Mouse (Mus musculus) splenic B cell, adult 2 months (primary cell): ENCODE results near the gene Tcf3.
A peak's percentile ranks its signal among the peaks of the same experiment; 100 is the strongest.

Experiments
- DNase-seq: peaks from one replicate; pipeline ENCODE4 v3.0.0-alpha.2; 2011; ENCODE audit warnings: low read depth, low spot score
- H3K27me3 ChIP-seq: 2 replicates; pipeline ENCODE4 v1.6.1; 2012; ENCODE audit warnings: mild to moderate bottlenecking, low read length, moderate library complexity, mixed read lengths; ENCODE audit not compliant: control insufficient read depth, poor library complexity, insufficient read depth, severe bottlenecking
- H3K36me3 ChIP-seq: 2 replicates; pipeline ENCODE4 v1.6.1; 2012; ENCODE audit warnings: mild to moderate bottlenecking, low read length, moderate library complexity, mixed read lengths; ENCODE audit not compliant: control insufficient read depth, poor library complexity, insufficient read depth, severe bottlenecking

The Tcf3 gene

GRCm38 (mm10) chr10:80406684-80407501 lies 26.6 kb downstream of the Tcf3 start, which contains the start of gene Uqcr11:
Gene Uqcr11 (minus strand): TSS chr10:80406830.
- DNase-seq: peak; percentile 93
- peaks cover 12% of the 10 kb centered on the region for H3K36me3 ChIP-seq
- no peaks in the 10 kb centered on the region for H3K27me3 ChIP-seq

GRCm38 (mm10) chr10:80405481-80406173 lies 27.8 kb downstream of the Tcf3 start:
- H3K36me3 ChIP-seq: peaks cover 12% of the 10 kb centered on the region
- no peaks in the 10 kb centered on the region for H3K27me3 ChIP-seq
- peak; percentile 58 for DNase-seq

- Histone ChIP-seq H3K36me3 (peaks cover 9% of the 10 kb centered on the region), H3K27me3 (no peaks in the 10 kb centered on the region)
- DNase-seq: peak; percentile 69
Observed at GRCm38 (mm10) chr10:80403044-80403692, 30.3 kb downstream of the Tcf3 start.

GRCm38 (mm10) chr10:80400704-80401161 lies 32.7 kb downstream of the Tcf3 start:
- no peak for DNase-seq
- peaks cover 9% of the 10 kb centered on the region for H3K36me3 ChIP-seq
- no peaks in the 10 kb centered on the region for H3K27me3 ChIP-seq

GRCm38 (mm10) chr10:80399973-80400703 lies 33.3 kb downstream of the Tcf3 start:
- H3K36me3 ChIP-seq: peaks cover 9% of the 10 kb centered on the region

GRCm38 (mm10) chr10:80399191-80399972 lies 34.1 kb downstream of the Tcf3 start, which contains the start of gene Mbd3:
Gene Mbd3 (minus strand): TSS chr10:80399550.
- peaks cover 9% of the 10 kb centered on the region for H3K36me3 ChIP-seq

More at GRCm38 (mm10) chr10:80399973-80400703, 33.3 kb downstream of the Tcf3 start:
- no peak for DNase-seq
- H3K27me3 ChIP-seq: no peaks in the 10 kb centered on the region

GRCm38 (mm10) chr10:80398719-80399190 lies 34.7 kb downstream of the Tcf3 start:
- Histone ChIP-seq H3K27me3 (no peaks in the 10 kb centered on the region), H3K36me3 (peaks cover 9% of the 10 kb centered on the region)
- DNase-seq: peak; percentile 100

More at GRCm38 (mm10) chr10:80399191-80399972, 34.1 kb downstream of the Tcf3 start, which contains the start of gene Mbd3:
- DNase-seq: peak; percentile 100
- no peaks in the 10 kb centered on the region for H3K27me3 ChIP-seq

- Histone ChIP-seq H3K27me3 (no peaks in the 10 kb centered on the region), H3K36me3 (peaks cover 10% of the 10 kb centered on the region)
- DNase-seq: no peak
Observed at GRCm38 (mm10) chr10:80398174-80398535, 35.3 kb downstream of the Tcf3 start.

- peak; percentile 40 for DNase-seq
- H3K36me3 ChIP-seq: peaks cover 10% of the 10 kb centered on the region
- H3K27me3 ChIP-seq: no peaks in the 10 kb centered on the region
Observed at GRCm38 (mm10) chr10:80397524-80398173, 35.8 kb downstream of the Tcf3 start.

- Histone ChIP-seq H3K36me3 (peaks cover 14% of the 10 kb centered on the region), H3K27me3 (no peaks in the 10 kb centered on the region)
- no peak for DNase-seq
Observed at GRCm38 (mm10) chr10:80396822-80397523, 36.5 kb downstream of the Tcf3 start.

GRCm38 (mm10) chr10:80395025-80395627 lies 38.3 kb downstream of the Tcf3 start:
- peaks cover 14% of the 10 kb centered on the region for H3K36me3 ChIP-seq

GRCm38 (mm10) chr10:80392687-80393086 lies 40.8 kb downstream of the Tcf3 start:
- H3K36me3 ChIP-seq: peaks cover 14% of the 10 kb centered on the region
- DNase-seq: no peak
- H3K27me3 ChIP-seq: no peaks in the 10 kb centered on the region

More at GRCm38 (mm10) chr10:80395025-80395627, 38.3 kb downstream of the Tcf3 start:
- no peaks in the 10 kb centered on the region for H3K27me3 ChIP-seq
- DNase-seq: no peak
